Mouse (Mus musculus) heart, embryonic 12.5 days (tissue): ENCODE measurements around the gene Pold1. TPM values are rescaled to one million over a fixed set of nuclear protein-coding genes. Genes with fewer than 3 reads are reported as not detected.

ENCODE experiments used
- ATAC-seq: fragments of 200-750 bp; cut with Nextera tagmentation; 2 replicates; pipeline ENCODE4 v1.8.0; 2017; ENCODE audit warnings: moderate TSS enrichment, moderate library complexity; ENCODE audit not compliant: insufficient number of reproducible peaks, low FRiP score
- H3K27ac ChIP-seq: fragments of 300-500 bp; sonication (generic); 2 replicates; pipeline ENCODE4 v1.5.1; 2016; ENCODE audit warnings: mild to moderate bottlenecking, moderate library complexity; ENCODE audit not compliant: poor library complexity, severe bottlenecking
- H3K27me3 ChIP-seq: fragments of 300-500 bp; sonication (generic); replicated peaks from 2 replicates; pipeline ENCODE4 v1.6.1; 2016; ENCODE audit warnings: mild to moderate bottlenecking, moderate library complexity
- H3K36me3 ChIP-seq: fragments of 300-500 bp; sonication (generic); 2 replicates; pipeline ENCODE4 v1.6.1; 2016; ENCODE audit warnings: mild to moderate bottlenecking, moderate library complexity
- H3K4me1 ChIP-seq: fragments of 300-500 bp; sonication (generic); replicated peaks from 2 replicates; pipeline ENCODE4 v1.6.1; 2016; ENCODE audit warnings: mild to moderate bottlenecking
- H3K4me2 ChIP-seq: fragments of 300-500 bp; sonication (generic); 2 replicates; pipeline ENCODE4 v1.6.1; 2016; ENCODE audit warnings: mild to moderate bottlenecking, moderate library complexity
- H3K4me3 ChIP-seq: fragments of 300-500 bp; sonication (generic); 2 replicates; pipeline ENCODE4 v1.5.1; 2016; ENCODE audit warnings: mild to moderate bottlenecking
- H3K9ac ChIP-seq: fragments of 300-500 bp; sonication (generic); 2 replicates; pipeline ENCODE4 v1.6.1; 2016; ENCODE audit warnings: mild to moderate bottlenecking, moderate library complexity
- H3K9me3 ChIP-seq: fragments of 300-500 bp; sonication (generic); replicated peaks from 2 replicates; pipeline ENCODE4 v1.6.1; 2016; ENCODE audit warnings: mild to moderate bottlenecking, moderate library complexity
- WGBS: fragments of 180-500 bp; shearing (Covaris S2); methylation state at CpG from one replicate; pipeline ENCODE4 v1.1.7; 2016; 5-methylcytosine and 5-hydroxymethylcytosine counted together
- microRNA-seq: library from miRNA; unstranded; fragments of <30 nt; microRNA quantifications from one replicate; pipeline ENCODE4, GENCODE M21; 2017
- polyA plus RNA-seq: library from polyadenylated mRNA; unstranded; fragments of >200 nt; fragmentation: Nextera tagmentation; extraction: Ambion mirVana; gene quantifications from 2 replicates; pipeline ENCODE4 v1.2.1, GENCODE M21; 2016

Pold1 gene
- polyA plus RNA-seq, 1 experiment from 2014 or later, result 68.1 TPM

DNA sequence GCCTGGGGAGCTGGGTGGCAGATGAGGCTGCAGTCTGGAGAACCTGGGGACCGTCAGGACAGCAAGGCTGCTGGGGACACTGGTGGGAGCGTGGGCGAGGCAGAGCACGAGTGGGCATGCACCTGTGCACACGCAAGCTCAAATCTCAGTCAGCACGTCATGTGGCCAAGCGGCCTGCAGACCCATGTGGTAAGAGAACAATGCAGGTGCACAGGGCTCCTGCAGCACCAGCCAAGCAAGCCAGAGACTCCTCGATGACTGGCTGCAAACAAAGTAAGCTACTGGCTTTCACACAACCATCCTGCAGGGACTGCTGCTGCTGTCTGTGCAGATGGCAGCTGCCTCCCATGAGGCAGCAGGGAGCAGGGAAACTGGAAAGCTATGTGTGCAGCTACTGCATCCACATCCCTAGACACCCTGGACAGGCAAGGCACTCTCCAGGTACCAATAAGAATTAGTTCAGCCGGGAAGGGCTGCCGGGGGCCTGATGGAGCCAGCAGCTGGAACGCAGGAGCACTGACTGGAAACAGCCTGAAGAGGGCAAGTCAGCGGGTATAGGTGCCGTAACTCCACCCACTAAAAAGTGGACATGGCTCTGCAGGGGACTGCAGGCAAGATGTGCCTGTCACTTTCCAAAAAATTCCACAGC, 61.6 kb downstream of the Pold1 start:
- H3K4me3 ChIP-seq, result no peak overlapping the region
- WGBS, result 56% methylated on average over 13 of the region's 13 CpGs
- no peak overlapping the region for H3K4me2 ChIP-seq
- H3K4me1 ChIP-seq, result peaks cover 25% of the 10 kb centered on the region
- peak overlapping the region; percentile 66 for H3K27ac ChIP-seq
- H3K36me3 ChIP-seq, result peaks cover 45% of the 10 kb centered on the region
- no peak overlapping the region for H3K9ac ChIP-seq
- H3K9me3 ChIP-seq, result no peaks in the 10 kb centered on the region
- no peak for ATAC-seq
- no peaks in the 10 kb centered on the region for H3K27me3 ChIP-seq

DNA sequence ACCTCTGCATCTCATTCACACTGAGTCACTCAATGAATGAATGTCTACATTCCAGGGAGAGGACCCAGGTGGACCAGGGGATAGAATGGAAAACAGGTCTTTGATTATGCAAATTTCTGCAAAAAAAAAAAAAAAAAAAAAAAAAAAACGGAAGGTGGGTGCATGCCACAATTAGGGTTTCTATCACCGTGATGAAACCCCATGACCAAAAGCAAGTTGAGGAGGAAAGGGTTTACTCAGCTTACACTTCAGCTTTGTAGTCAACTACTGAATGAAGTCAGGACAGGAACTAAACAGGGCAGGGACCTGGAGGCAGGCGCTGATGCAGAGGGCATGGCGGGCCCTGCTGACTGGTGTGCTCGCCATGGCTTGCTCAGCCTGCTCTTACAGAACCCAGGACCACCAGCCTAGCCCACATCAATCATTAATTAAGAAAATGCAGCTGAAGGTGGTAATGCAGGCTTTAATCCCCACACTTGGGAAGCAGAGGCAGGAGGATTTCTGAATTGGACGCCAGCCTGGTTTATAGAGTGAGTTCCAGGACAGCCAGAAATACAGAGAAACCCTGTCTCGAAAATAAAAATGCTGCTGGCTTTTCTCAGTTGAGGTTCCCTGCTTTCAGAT, 63.0 kb downstream of the Pold1 start:
- ATAC-seq, result no peak
- peaks cover 3% of the 10 kb centered on the region; the same call in 1 of the 2 replicates for H3K27me3 ChIP-seq
- no peak overlapping the region for H3K4me2 ChIP-seq
- peak overlapping the region; percentile 13 for H3K27ac ChIP-seq
- H3K36me3 ChIP-seq, result peaks cover 31% of the 10 kb centered on the region
- peaks cover 28% of the 10 kb centered on the region for H3K4me1 ChIP-seq
- H3K4me3 ChIP-seq, result no peak overlapping the region
- H3K9me3 ChIP-seq, result no peaks in the 10 kb centered on the region
- H3K9ac ChIP-seq, result peak overlapping the region; percentile 22; the same call in 1 of the 2 replicates
- WGBS, result 64% methylated on average over 7 of the region's 7 CpGs

DNA sequence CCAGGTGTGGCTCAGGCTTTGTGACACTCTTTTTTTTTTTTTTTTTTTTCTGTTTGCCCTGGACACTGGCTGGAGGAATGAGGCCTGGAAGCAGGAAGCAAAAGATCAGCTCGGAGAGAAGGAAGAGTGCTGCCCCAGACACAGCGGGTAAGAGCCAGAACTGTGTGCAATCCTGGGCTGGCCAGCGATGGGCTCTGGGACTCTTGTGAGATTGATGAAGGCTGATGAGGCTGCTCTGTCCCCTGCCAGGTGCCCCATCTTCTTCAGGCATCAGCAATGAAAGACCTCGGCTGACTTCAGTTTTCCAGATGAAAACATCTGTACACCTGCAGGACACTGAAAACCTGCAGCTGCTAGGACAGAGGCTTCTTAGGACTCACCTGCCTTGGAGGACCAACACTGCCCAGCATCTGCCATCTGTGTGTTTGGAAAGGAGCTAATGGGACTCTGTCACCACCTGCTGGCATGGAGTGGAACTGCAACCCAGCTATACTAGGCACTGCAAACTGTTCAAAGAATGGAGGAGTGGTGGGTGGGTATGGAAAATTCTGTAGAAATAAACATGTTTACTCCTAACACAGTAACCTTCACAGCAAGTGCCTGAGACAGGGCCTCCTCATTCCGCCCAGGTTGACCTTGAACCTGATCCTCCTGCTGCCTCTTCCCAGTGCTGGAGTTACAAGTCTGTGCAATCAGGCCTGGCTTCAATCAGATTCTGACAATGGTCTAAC, 63.6 kb downstream of the Pold1 start:
- Histone ChIP-seq H3K27me3 (peaks cover 5% of the 10 kb centered on the region; the same call in 1 of the 2 replicates), H3K27ac (peak overlapping the region; percentile 13), H3K4me3 (no peak overlapping the region), H3K4me1 (peaks cover 33% of the 10 kb centered on the region), H3K4me2 (peak overlapping the region; percentile 48), H3K9ac (peak overlapping the region; percentile 57; the same call in 1 of the 2 replicates), H3K9me3 (no peaks in the 10 kb centered on the region), H3K36me3 (peaks cover 24% of the 10 kb centered on the region)
- ATAC-seq, result no peak
- WGBS, result 21% methylated on average over 5 of the region's 5 CpGs

DNA sequence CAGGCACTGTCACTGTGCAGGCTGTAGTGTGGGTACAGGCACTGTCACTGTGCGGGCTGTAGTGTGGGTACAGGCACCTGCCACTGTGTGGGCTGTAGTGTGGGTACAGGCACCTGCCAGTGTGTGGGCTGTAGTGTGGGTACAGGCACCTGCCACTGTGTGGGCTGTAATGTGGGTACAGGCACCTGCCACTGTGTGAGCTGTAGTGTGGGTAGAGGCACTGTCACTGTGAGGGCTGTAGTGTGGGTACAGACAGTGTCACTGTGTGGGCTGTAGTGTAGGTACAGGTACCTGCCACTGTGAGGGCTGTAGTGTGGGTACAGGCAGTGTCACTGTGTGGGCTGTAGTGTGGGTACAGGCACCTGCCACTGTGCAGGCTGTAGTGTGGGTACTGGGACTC, 64.5 kb downstream of the Pold1 start:
- Histone ChIP-seq H3K36me3 (peaks cover 21% of the 10 kb centered on the region), H3K4me1 (peaks cover 39% of the 10 kb centered on the region), H3K9ac (peak overlapping the region; percentile 57; the same call in 1 of the 2 replicates), H3K9me3 (no peaks in the 10 kb centered on the region), H3K4me3 (peak overlapping the region; percentile 28), H3K27me3 (peaks cover 12% of the 10 kb centered on the region), H3K4me2 (peak overlapping the region; percentile 48), H3K27ac (peak overlapping the region; percentile 13)
- no peak for ATAC-seq
- 89% methylated on average over 1 of the region's 1 CpGs for WGBS

DNA sequence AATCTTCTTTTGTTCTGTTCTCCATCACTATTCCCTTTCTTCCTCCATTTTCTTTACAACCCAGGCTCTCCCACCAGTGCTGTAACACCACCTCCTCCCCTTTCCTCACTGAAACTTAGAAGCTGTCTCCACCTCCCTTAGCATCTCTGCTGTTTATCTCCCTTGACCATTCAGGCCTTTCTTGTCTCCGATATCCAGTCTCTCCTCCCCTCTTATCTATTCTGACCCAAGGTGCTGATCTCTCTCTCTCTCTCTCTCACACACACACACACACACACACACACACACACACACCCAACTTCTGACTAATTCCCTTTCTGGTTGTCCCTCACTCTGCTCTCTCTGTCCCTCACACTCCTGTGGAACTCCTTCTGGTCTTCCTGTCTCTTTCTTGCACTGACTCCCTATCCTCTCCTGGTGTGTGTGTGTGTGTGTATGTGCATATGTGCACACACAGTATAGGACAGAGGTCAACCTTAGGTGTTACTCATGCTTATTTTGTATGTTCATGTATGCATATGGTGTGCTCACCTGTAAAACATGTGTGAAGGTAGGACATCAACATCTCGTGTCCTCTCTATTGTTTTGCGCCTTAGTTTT, 65.7 kb downstream of the Pold1 start:
- Histone ChIP-seq H3K27ac (peak overlapping the region; percentile 84), H3K9ac (peak overlapping the region; percentile 77), H3K27me3 (peaks cover 18% of the 10 kb centered on the region), H3K9me3 (no peaks in the 10 kb centered on the region), H3K4me3 (peak overlapping the region; percentile 35), H3K4me1 (peaks cover 42% of the 10 kb centered on the region), H3K4me2 (peak overlapping the region; percentile 77), H3K36me3 (peaks cover 15% of the 10 kb centered on the region)
- 38% methylated on average over 3 of the region's 3 CpGs for WGBS
- peak; percentile 83 for ATAC-seq

Small RNA genes within 50 kb of the gene (microRNA-seq; reads per million reads assigned to microRNA genes)
- gene Mir7053, result 0.94 reads per million

Other genes with a start within 250 kb of the Pold1 start
- gene Clec11a, start 241.9 kb downstream of the Pold1 start, polyA plus RNA-seq, result 0.68 and 0.79 TPM in 2 replicates
- gene Shank1, start 238.6 kb downstream of the Pold1 start, polyA plus RNA-seq, result 0.80 and 0.86 TPM in 2 replicates
- gene Syt3, start 164.7 kb downstream of the Pold1 start, polyA plus RNA-seq, result 0.55 and 0.63 TPM in 2 replicates
- gene 1700008O03Rik, start 163.0 kb downstream of the Pold1 start, polyA plus RNA-seq, result 0.40 and 0.94 TPM in 2 replicates
- 2.3 and 2.4 TPM in 2 replicates for gene Lrrc4b, start 119.8 kb downstream of the Pold1 start, polyA plus RNA-seq
- gene Aspdh, start 83.5 kb downstream of the Pold1 start, polyA plus RNA-seq, result 0.46 and 1.5 TPM in 2 replicates
- 141 and 145 TPM in 2 replicates for gene Josd2, start 80.9 kb downstream of the Pold1 start, polyA plus RNA-seq
- 111 and 114 TPM in 2 replicates for gene Emc10, start 52.3 kb downstream of the Pold1 start, polyA plus RNA-seq
- 10.1 and 12.7 TPM in 2 replicates for gene Fam71e1, start 52.3 kb downstream of the Pold1 start, polyA plus RNA-seq
- 0.94 and 1.2 TPM in 2 replicates for gene Mybpc2, start 24.2 kb downstream of the Pold1 start, polyA plus RNA-seq
- gene Spib, start 16.8 kb downstream of the Pold1 start, polyA plus RNA-seq, result 0.15 TPM in 1 of 2 replicates, not detected in the other
- 54.7 and 55.3 TPM in 2 replicates for gene Nr1h2, start 5.1 kb upstream of the Pold1 start, polyA plus RNA-seq
- 0.12 TPM in 1 of 2 replicates, not detected in the other for gene Napsa, start 23.5 kb upstream of the Pold1 start, polyA plus RNA-seq
- gene Kcnc3, start 41.8 kb upstream of the Pold1 start, polyA plus RNA-seq, result 0.15 and 0.17 TPM in 2 replicates
- 0.59 and 1.0 TPM in 2 replicates for gene Myh14, start 122.0 kb upstream of the Pold1 start, polyA plus RNA-seq
- not detected in 2 replicates for gene Izumo2, start 159.9 kb upstream of the Pold1 start, polyA plus RNA-seq
- gene Vrk3, start 199.6 kb upstream of the Pold1 start, polyA plus RNA-seq, result 29.4 and 32.2 TPM in 2 replicates
- gene Zfp473, start 202.2 kb upstream of the Pold1 start, polyA plus RNA-seq, result 0.78 and 0.98 TPM in 2 replicates